Mouse (Mus musculus): ENCODE data around the gene Praf2.

- TF ChIP-seq CTCF (IDR thresholded peaks at IDR 0.05; ENCODE audit: low read depth, low read length) (no peak), POLR2A (IDR thresholded peaks at IDR 0.05; ENCODE audit: insufficient read depth, low read length) (no peak), EP300 (IDR thresholded peaks at IDR 0.05; ENCODE audit: insufficient read depth, low read depth, low read length) (no peak)
Observed at GRCm38 (mm10) chrX:7733571-7734156, 5.4 kb downstream of the Praf2 start.
